Mouse (Mus musculus): ENCODE results near the gene Greb1.

GRCm38 (mm10) chr12:16779165-16779564 lies 21.5 kb downstream of the Greb1 start:
- TF ChIP-seq EP300 (IDR thresholded peaks at IDR 0.05; ENCODE audit: low read depth in 1 of 2, low read length in 2 of 2) (no peak), MEF2A (IDR thresholded peaks at IDR 0.05; ENCODE audit: extremely low read depth, insufficient replicate concordance, low read depth, low read length, poor library complexity, severe bottlenecking) (no peak), CTCF (IDR thresholded peaks at IDR 0.05 in 2 of 3, conservative IDR thresholded peaks at IDR 0.05 in 1 of 3; ENCODE audit: control insufficient read depth in 1 of 3, insufficient read depth in 1 of 3, low read depth in 2 of 3, low read length in 3 of 3, poor library complexity in 1 of 3, severe bottlenecking in 1 of 3) (no peak), USF1 (IDR thresholded peaks at IDR 0.05; ENCODE audit: low read depth, low read length) (no peak), E2F4 (IDR thresholded peaks at IDR 0.05; ENCODE audit: borderline replicate concordance, low read depth, low read length) (no peak), NELFE (IDR thresholded peaks at IDR 0.05; ENCODE audit: low read depth, low read length) (no peak), MAFK (IDR thresholded peaks at IDR 0.05; ENCODE audit: borderline replicate concordance, low read depth, low read length) (no peak), JUND (IDR thresholded peaks at IDR 0.05; ENCODE audit: low read depth, low read length) (no peak), MYC (IDR thresholded peaks at IDR 0.05; ENCODE audit: low read depth, low read length) (no peak), CHD2 (IDR thresholded peaks at IDR 0.05; ENCODE audit: low read length) (no peak), MAX (IDR thresholded peaks at IDR 0.05; ENCODE audit: low read length) (no peak), POLR2A (IDR thresholded peaks at IDR 0.05; ENCODE audit: control insufficient read depth in 1 of 2, insufficient read depth in 1 of 2, low read depth in 1 of 2, low read length in 2 of 2, poor library complexity in 1 of 2) (no peak), ZMIZ1 (IDR thresholded peaks at IDR 0.05; ENCODE audit: low read depth, low read length) (no peak), BHLHE40 (IDR thresholded peaks at IDR 0.05; ENCODE audit: borderline replicate concordance, low read depth, low read length) (no peak)
